Mouse (Mus musculus) kidney, adult 2 months (tissue): ENCODE measurements around the gene Sox5. TPM values are rescaled to one million over a fixed set of nuclear protein-coding genes. Genes with fewer than 3 reads are reported as not detected.

Source experiments
- DNase-seq: peaks from one replicate; pipeline ENCODE4 v3.0.0; 2021
- H3K27ac ChIP-seq: fragments of 200-500 bp; 2 replicates; pipeline ENCODE4 v1.5.1; 2012; ENCODE audit warnings: low read depth, low read length, control low read depth, inconsistent platforms; ENCODE audit not compliant: insufficient read depth
- H3K27me3 ChIP-seq: fragments of 200-500 bp; replicated peaks from 2 replicates; pipeline ENCODE4 v1.6.1; 2012; ENCODE audit warnings: mild to moderate bottlenecking, moderate library complexity, low read length, inconsistent platforms; ENCODE audit not compliant: control insufficient read depth, insufficient read depth
- H3K36me3 ChIP-seq: fragments of 200-500 bp; 2 replicates; pipeline ENCODE4 v1.6.1; 2012; ENCODE audit warnings: mild to moderate bottlenecking, moderate library complexity, low read length, inconsistent platforms; ENCODE audit not compliant: control insufficient read depth, insufficient read depth
- H3K4me1 ChIP-seq: fragments of 200-500 bp; 2 replicates; pipeline ENCODE4 v1.6.1; 2011; ENCODE audit warnings: low read length; ENCODE audit not compliant: control insufficient read depth, insufficient read depth
- H3K4me3 ChIP-seq: fragments of 200-500 bp; 2 replicates; pipeline ENCODE4 v1.5.1; 2011; ENCODE audit warnings: mild to moderate bottlenecking, low read depth, low read length, control low read depth; ENCODE audit not compliant: insufficient read depth
- CTCF ChIP-seq: fragments of 200-500 bp; conservative IDR thresholded peaks from 2 replicates; pipeline ENCODE4 v1.5.1; 2011; ENCODE audit warnings: low read depth, mild to moderate bottlenecking, control low read depth, low read length, moderate library complexity, mixed read lengths; ENCODE audit not compliant: insufficient read depth, insufficient read length
- POLR2A ChIP-seq: fragments of 200-500 bp; IDR thresholded peaks from one replicate; pipeline ENCODE4 v1.6.1; 2011; ENCODE audit warnings: low read depth, low read length, control low read depth
- WGBS: fragments of 180-500 bp; shearing (Covaris S2); methylation state at CpG from one replicate; pipeline ENCODE4 v1.1.7; 2018; 5-methylcytosine and 5-hydroxymethylcytosine counted together
- polyA plus RNA-seq: library from polyadenylated mRNA; depleted of rRNA; stranded (reverse); fragments of >200 nt; gene quantifications from 2 replicates; pipeline ENCODE4 v1.2.3, GENCODE M21; 2012

Sox5 gene
- polyA plus RNA-seq, 1 experiment: 2.9 TPM

DNA sequence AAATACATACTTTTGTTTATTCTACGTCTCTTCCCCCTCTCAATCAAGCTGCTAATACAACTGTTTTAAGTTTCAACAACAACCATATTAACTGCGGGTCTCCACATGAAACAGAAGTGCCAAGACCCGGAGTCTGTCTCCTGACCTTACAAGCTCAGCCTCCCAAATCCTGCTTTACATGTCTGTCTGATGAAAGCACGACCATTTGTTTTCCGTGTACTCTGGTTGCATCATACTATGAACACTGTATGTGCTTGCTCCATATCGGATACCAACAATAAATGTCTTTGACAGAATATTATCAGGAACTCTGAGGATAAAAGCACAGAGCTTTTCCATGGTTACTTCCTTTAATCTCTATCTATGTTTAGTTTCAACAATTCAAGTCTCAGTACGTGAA, 516.8 kb downstream of the Sox5 start:
- H3K4me1 ChIP-seq: no peaks in the 10 kb centered on the region
- 85% methylated on average over 7 of the region's 7 CpGs for WGBS
- H3K36me3 ChIP-seq: no peaks in the 10 kb centered on the region
- TF ChIP-seq POLR2A: no peak
- TF ChIP-seq CTCF: no peak
- H3K4me3 ChIP-seq: no peak overlapping the region
- no peak for DNase-seq
- H3K27ac ChIP-seq: no peak overlapping the region
- H3K27me3 ChIP-seq: no peaks in the 10 kb centered on the region

- DNase-seq: no peak
- WGBS: 62% methylated on average over 16 of the region's 16 CpGs
- no peak overlapping the region for H3K27ac ChIP-seq
Observed at GRCm38 (mm10) chr6:144264320-144264915, 517.4 kb downstream of the Sox5 start.

GRCm38 (mm10) chr6:144256500-144256899, 525.3 kb downstream of the Sox5 start:
- no peaks in the 10 kb centered on the region for H3K4me1 ChIP-seq
- H3K4me3 ChIP-seq: no peak overlapping the region
- WGBS: 64% methylated on average over 8 of the region's 8 CpGs
- H3K27me3 ChIP-seq: no peaks in the 10 kb centered on the region
- DNase-seq: no peak
- no peak overlapping the region for H3K27ac ChIP-seq
- no peaks in the 10 kb centered on the region for H3K36me3 ChIP-seq
- no peak for TF ChIP-seq POLR2A
- TF ChIP-seq CTCF: no peak

More at GRCm38 (mm10) chr6:144264320-144264915, 517.4 kb downstream of the Sox5 start:
- no peak overlapping the region for H3K4me3 ChIP-seq
- no peaks in the 10 kb centered on the region for H3K4me1 ChIP-seq
- H3K27me3 ChIP-seq: no peaks in the 10 kb centered on the region
- TF ChIP-seq POLR2A (no peak), CTCF (no peak)
- H3K36me3 ChIP-seq: no peaks in the 10 kb centered on the region

- WGBS: 76% methylated on average over 7 of the region's 7 CpGs
- no peak overlapping the region for H3K27ac ChIP-seq
- no peak for DNase-seq
- no peaks in the 10 kb centered on the region; the same call in 1 of the 2 replicates for H3K27me3 ChIP-seq
- no peaks in the 10 kb centered on the region for H3K36me3 ChIP-seq
- no peaks in the 10 kb centered on the region for H3K4me1 ChIP-seq
- TF ChIP-seq POLR2A (no peak), CTCF (no peak)
- no peak overlapping the region for H3K4me3 ChIP-seq
Observed at GRCm38 (mm10) chr6:144252191-144252718, 529.5 kb downstream of the Sox5 start.

DNA sequence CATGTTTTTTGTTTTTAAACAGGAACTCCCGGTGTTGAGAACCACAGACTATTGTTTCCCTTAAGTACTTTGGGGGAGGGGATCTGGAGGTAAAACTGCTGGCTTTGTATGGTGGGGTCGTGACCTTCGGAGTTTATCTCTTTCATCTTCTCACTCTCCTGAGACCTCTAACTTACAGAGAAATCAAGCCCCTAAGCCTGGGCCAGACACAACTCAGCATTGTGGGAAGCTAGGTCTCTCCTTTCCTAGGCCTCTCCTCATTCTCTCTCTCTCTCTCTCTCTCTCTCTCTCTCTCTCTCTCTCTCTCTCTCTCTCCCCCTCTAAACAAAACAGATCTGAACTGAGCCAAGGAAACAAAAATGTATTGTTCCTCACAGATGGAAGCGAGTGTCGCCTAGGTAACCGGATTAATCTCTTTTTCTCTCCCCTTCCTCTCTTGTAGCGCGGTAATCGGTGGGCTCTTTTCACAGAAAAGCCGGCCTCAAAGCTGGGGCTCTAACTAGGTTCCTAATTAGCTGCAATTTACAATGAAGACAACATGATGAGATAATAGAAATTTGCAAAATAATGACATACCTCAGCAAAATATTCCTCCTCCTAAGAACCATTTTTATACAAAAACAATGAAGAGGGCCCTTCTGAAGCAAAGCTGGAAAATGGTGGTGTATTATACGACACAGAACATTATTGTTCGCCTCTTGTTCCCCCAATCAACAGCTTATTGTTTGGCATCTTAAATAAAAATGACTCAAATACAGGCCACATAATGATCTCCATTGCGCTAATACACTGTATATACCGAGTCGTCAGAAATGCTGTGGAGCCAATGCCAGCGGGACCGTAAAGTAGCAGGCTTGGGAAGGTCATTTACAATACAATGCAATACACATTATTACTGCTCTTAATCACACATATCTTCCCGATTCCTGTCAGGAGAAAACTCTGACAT, 530.3 kb downstream of the Sox5 start:
- TF ChIP-seq CTCF (no peak), POLR2A (no peak)
- no peak for DNase-seq
- H3K4me1 ChIP-seq: no peaks in the 10 kb centered on the region
- no peak overlapping the region for H3K27ac ChIP-seq
- H3K36me3 ChIP-seq: no peaks in the 10 kb centered on the region
- H3K27me3 ChIP-seq: no peaks in the 10 kb centered on the region; the same call in 1 of the 2 replicates
- no peak overlapping the region for H3K4me3 ChIP-seq
- WGBS: 73% methylated on average over 18 of the region's 18 CpGs

GRCm38 (mm10) chr6:144250625-144251181, 531.1 kb downstream of the Sox5 start:
- H3K27me3 ChIP-seq: no peaks in the 10 kb centered on the region; the same call in 1 of the 2 replicates
- no peak overlapping the region for H3K27ac ChIP-seq
- no peaks in the 10 kb centered on the region for H3K4me1 ChIP-seq
- no peak overlapping the region for H3K4me3 ChIP-seq
- 74% methylated on average over 6 of the region's 6 CpGs for WGBS
- no peak for DNase-seq
- TF ChIP-seq POLR2A (no peak), CTCF (no peak)
- H3K36me3 ChIP-seq: no peaks in the 10 kb centered on the region

DNA sequence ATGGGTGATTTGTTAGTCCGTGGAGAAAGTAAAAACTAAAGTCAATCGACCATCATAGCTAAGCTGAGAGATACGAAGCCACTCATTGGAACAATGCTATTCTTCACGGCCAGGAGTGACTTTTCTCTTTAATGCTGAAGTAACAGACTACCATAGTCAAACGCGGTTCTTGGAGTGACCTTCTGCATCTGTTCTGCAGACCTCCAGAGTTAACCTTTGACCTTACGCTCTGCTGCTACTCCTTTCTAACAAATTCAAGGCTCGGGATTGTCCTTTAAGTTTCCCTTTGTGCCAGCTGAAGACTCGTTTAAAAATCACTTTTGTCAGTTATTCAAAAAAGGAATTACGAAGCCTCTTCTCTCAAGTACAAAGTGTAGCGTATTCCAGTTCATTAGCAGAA, 545.2 kb downstream of the Sox5 start:
- no peaks in the 10 kb centered on the region for H3K27me3 ChIP-seq
- no peak for DNase-seq
- no peaks in the 10 kb centered on the region for H3K36me3 ChIP-seq
- WGBS: 79% methylated on average over 11 of the region's 11 CpGs
- no peak overlapping the region for H3K4me3 ChIP-seq
- no peak overlapping the region for H3K27ac ChIP-seq
- TF ChIP-seq POLR2A (no peak), CTCF (no peak)
- H3K4me1 ChIP-seq: no peaks in the 10 kb centered on the region
